Comparison of ENCODE assay signal across 34 mouse cellular contexts in genomic region chr8:67571730-67572129, GRCm38 (mm10). TPM values are rescaled to one million over a fixed set of nuclear protein-coding genes. Genes with fewer than 3 reads are reported as not detected.
DNase-seq lines count a peak whose midpoint lies in the region; ATAC-seq and TF ChIP-seq lines count a peak whose summit lies in the region.
"Had no signal": no experiment of that assay in that cellular context is flagged by ENCODE, and none has a peak within 500 bp of the region (broad histone marks: within the 10 kb centered on the region; RNA-seq: fewer than 3 reads in every experiment).

No protein-coding gene starts in this region.

- no peaks in the 10 kb centered on the region for H3K27me3 ChIP-seq in CH12.LX (replicated peaks)
- H3K27me3 ChIP-seq in liver, embryonic 14.5 days (ENCODE audit: control insufficient read depth, insufficient read depth, low read length): no peaks in the 10 kb centered on the region
- H3K27me3 ChIP-seq: forebrain, embryonic 13.5 days; heart, embryonic 13.5 days had no signal

- dilution Hi-C loops in CH12.LX (cut with MboI; ENCODE audit: extremely low pct_ligation_motif_present, extremely low pct_unique_long_range_greater_than_20kb, low sequenced_read_pairs): no loop called here

- H3K36me3 ChIP-seq in CH12.LX (replicated peaks in 1 of 2; ENCODE audit: control insufficient read depth in 1 of 2, insufficient read depth in 1 of 2, low read length in 1 of 2) (no peaks in the 10 kb centered on the region), ES-E14 (ENCODE audit: control insufficient read depth, insufficient read depth, low read length, poor library complexity, severe bottlenecking) (no peaks in the 10 kb centered on the region)
- no peaks in the 10 kb centered on the region for H3K36me3 ChIP-seq in liver, embryonic 14.5 days (replicated peaks; ENCODE audit: control insufficient read depth, insufficient read depth, low read depth)
- H3K36me3 ChIP-seq: forebrain, embryonic 10.5 days; G1E; heart, embryonic 10.5 days; heart, embryonic 13.5 days had no signal

- no peak overlapping the region for H3K9ac ChIP-seq in CH12.LX (ENCODE audit: insufficient read depth, low read depth)
- H3K9ac ChIP-seq in ES-E14 (ENCODE audit: insufficient read depth, low read depth, low read length, poor library complexity, severe bottlenecking): no peak overlapping the region
- H3K9ac ChIP-seq in liver, embryonic 14.5 days (replicated peaks): no peak overlapping the region
- H3K9ac ChIP-seq: forebrain, embryonic 13.5 days; heart, embryonic 13.5 days; hindbrain, embryonic 14.5 days had no signal

- DNase-seq in CH12.LX (ENCODE audit: extremely low read depth) (no peak), ES-E14 (ENCODE audit: low read depth, low spot score) (no peak)
- no peak for DNase-seq in liver, embryonic 14.5 days (ENCODE audit: low read depth in 3 of 3, low spot score in 3 of 3)
- no peak for DNase-seq in layer of hippocampus, postnatal 10 days (ENCODE audit: low spot score in 2 of 2)
- DNase-seq in lung, postnatal 4 days: no peak
- DNase-seq in embryo, embryonic 10.5 days (ENCODE audit: low spot score): no peak
- DNase-seq: adrenal gland, adult 2 months; adrenal gland, postnatal 14 days; cerebellum, adult 11 months; cerebellum, adult 2 months; cerebellum, adult 9-11 months; cerebellum, postnatal 25 days; gastrocnemius, postnatal 10 days; gastrocnemius, postnatal 36 days; heart, adult 2 months; heart, postnatal 14 days; heart, postnatal 4 days had no signal

- H3K27ac ChIP-seq in CH12.LX (ENCODE audit: insufficient read depth, low read depth) (no peak overlapping the region), ES-E14 (ENCODE audit: insufficient read depth, low read depth, low read length, poor library complexity, severe bottlenecking) (no peak overlapping the region)
- H3K27ac ChIP-seq in liver, embryonic 14.5 days: peak overlapping the region; percentile 50
- H3K27ac ChIP-seq: forebrain, embryonic 10.5 days; forebrain, embryonic 13.5 days; heart, adult 2 months; heart, embryonic 10.5 days; heart, embryonic 13.5 days; hindbrain, embryonic 14.5 days; hindbrain, postnatal 0 days had no signal

- no peaks in the 10 kb centered on the region for H3K9me3 ChIP-seq in CH12.LX (replicated peaks; ENCODE audit: low read length)
- no peaks in the 10 kb centered on the region for H3K9me3 ChIP-seq in ES-E14 (ENCODE audit: control insufficient read depth, insufficient read depth, low read depth, low read length)
- no peaks in the 10 kb centered on the region for H3K9me3 ChIP-seq in liver, embryonic 14.5 days (ENCODE audit: control insufficient read depth, low read length)
- H3K9me3 ChIP-seq: forebrain, embryonic 10.5 days; forebrain, embryonic 13.5 days; G1E; heart, embryonic 10.5 days; heart, embryonic 13.5 days had no signal

- no peak for TF ChIP-seq POLR2A in CH12.LX (IDR thresholded peaks at IDR 0.05; ENCODE audit: low read depth, low read length)

- H3K4me3 ChIP-seq in CH12.LX (replicated peaks in 1 of 3; ENCODE audit: low read depth in 2 of 3, low read length in 2 of 3, poor library complexity in 1 of 3) (no peak overlapping the region), ES-E14 (ENCODE audit: insufficient read depth in 1 of 2, low read depth in 1 of 2, low read length in 2 of 2, poor library complexity in 1 of 2, severe bottlenecking in 1 of 2) (no peak overlapping the region)
- H3K4me3 ChIP-seq in liver, embryonic 14.5 days (ENCODE audit: insufficient read depth in 1 of 2, low read depth in 2 of 2, low read length in 2 of 2): no peak overlapping the region
- H3K4me3 ChIP-seq: forebrain, embryonic 10.5 days; forebrain, embryonic 13.5 days; heart, adult 2 months; heart, embryonic 10.5 days; heart, embryonic 13.5 days had no signal

- WGBS in liver, embryonic 14.5 days (ENCODE audit: insufficient replicate concordance): 77% methylated on average over 5 of the region's 5 CpGs

- H3K4me2 ChIP-seq in CH12.LX (ENCODE audit: insufficient read depth, low read depth, poor library complexity, severe bottlenecking): no peak overlapping the region
- H3K4me2 ChIP-seq in liver, embryonic 14.5 days (ENCODE audit: low read depth): no peak overlapping the region
- H3K4me2 ChIP-seq: forebrain, embryonic 13.5 days; heart, embryonic 13.5 days; hindbrain, embryonic 14.5 days had no signal

- no peak for TF ChIP-seq RAD21 in CH12.LX (IDR thresholded peaks at IDR 0.05; ENCODE audit: low read depth, low read length)

- in situ Hi-C loops in CH12.LX (cut with MboI; ENCODE audit: low pct_ligation_motif_present, low pct_unique_long_range_greater_than_20kb, low sequenced_read_pairs) (no loop called here), ES-E14 (cut with MboI; ENCODE audit: low sequenced_read_pairs in 2 of 2, unreplicated experiment in 2 of 2) (no loop called here)

- H3K4me1 ChIP-seq in CH12.LX (ENCODE audit: control insufficient read depth in 1 of 2, insufficient read depth in 2 of 2) (no peaks in the 10 kb centered on the region), ES-E14 (ENCODE audit: control insufficient read depth in 2 of 2, insufficient read depth in 2 of 2, low read length in 2 of 2, poor library complexity in 1 of 2) (no peaks in the 10 kb centered on the region)
- H3K4me1 ChIP-seq in liver, embryonic 14.5 days (replicated peaks; ENCODE audit: control insufficient read depth in 2 of 2, insufficient read depth in 2 of 2, low read length in 1 of 2): peaks cover 37 to 39% of the 10 kb centered on the region in 2 experiments
- H3K4me1 ChIP-seq: forebrain, embryonic 10.5 days; forebrain, embryonic 13.5 days; heart, embryonic 10.5 days; heart, embryonic 13.5 days had no signal

- TF ChIP-seq CTCF in CH12.LX (conservative IDR thresholded peaks at IDR 0.05 in 1 of 2, IDR thresholded peaks at IDR 0.05 in 1 of 2; ENCODE audit: low read depth in 2 of 2, low read length in 2 of 2): no peak
- TF ChIP-seq CTCF in liver, embryonic 14.5 days (IDR thresholded peaks at IDR 0.05; ENCODE audit: low read depth): no peak

- H3K79me2 ChIP-seq in CH12.LX (replicated peaks; ENCODE audit: control insufficient read depth, extremely low read depth, insufficient read depth, poor library complexity, severe bottlenecking): no peaks in the 10 kb centered on the region

- TF ChIP-seq EP300 in CH12.LX (IDR thresholded peaks at IDR 0.05; ENCODE audit: low read length): no peak
- TF ChIP-seq EP300 in liver, embryonic 14.5 days (IDR thresholded peaks at IDR 0.05; ENCODE audit: low read depth): no peak

- no peak for ATAC-seq in liver, embryonic 14.5 days (ENCODE audit: insufficient read depth)
- ATAC-seq: CD4-positive, CD25-positive, alpha-beta regulatory T cell, adult 4 months; forebrain, embryonic 13.5 days; forebrain, embryonic 16.5 days; hindbrain, postnatal 0 days had no signal

TF ChIP-seq in CH12.LX, 34 proteins besides CTCF, POLR2A, EP300 and RAD21:
- TF ChIP-seq MYC (IDR thresholded peaks at IDR 0.05; ENCODE audit: low read depth, low read length): no peak
- peak; percentile 68; the same call in 1 of the 2 replicates for TF ChIP-seq MAFK (IDR thresholded peaks at IDR 0.05; ENCODE audit: insufficient replicate concordance, low read length)

TF ChIP-seq in ES-E14, 5 proteins besides CTCF, POLR2A, EP300 and RAD21:
- TF ChIP-seq MAFK (IDR thresholded peaks at IDR 0.05; ENCODE audit: insufficient read depth, low read depth, low read length) (peak; percentile 60; the same call in 1 of the 2 replicates), CHD2 (IDR thresholded peaks at IDR 0.05; ENCODE audit: low read depth, low read length) (no peak)

RNA-seq across cellular contexts. Expression of gene Nat3, which starts 48.1 kb away (rescaled TPM):
- not detected in 2 replicates for total RNA-seq in CH12.LX (2012; rRNA removed)
- not detected in 2 replicates for total RNA-seq in CH12.LX (2014; rRNA removed)
- polyA plus RNA-seq in CH12.LX (2012; ENCODE audit: insufficient read length, low read depth): not detected in 2 replicates
- total RNA-seq in ES-E14 (2012; rRNA removed): not detected in 2 replicates
- polyA plus RNA-seq in liver, embryonic 14.5 days (2012; rRNA removed): not detected in 2 replicates
- polyA plus RNA-seq in liver, embryonic 14.5 days (2014; fragmentation: Nextera tagmentation; extraction: Ambion mirVana): not detected in 2 replicates
- total RNA-seq in layer of hippocampus, postnatal 10 days (2021): not detected
- total RNA-seq: adrenal gland, adult 2 months; adrenal gland, postnatal 14 days; common myeloid progenitor, adult 5-6 weeks; G1E; gastrocnemius, adult 18-20 months; gastrocnemius, postnatal 10 days; gastrocnemius, postnatal 36 days; granulocyte monocyte progenitor cell, adult 5-6 weeks; heart, adult 2 months; heart, postnatal 14 days; heart, postnatal 4 days; hindbrain, postnatal 0 days had no signal
- polyA plus RNA-seq: adrenal gland, adult 2 months; C2C12; CD4-positive, CD25-positive, alpha-beta regulatory T cell, adult 4 months; cerebellum, adult 2 months; embryonic facial prominence, embryonic 11.5 days; embryonic facial prominence, embryonic 14.5 days; forebrain, embryonic 10.5 days; forebrain, embryonic 13.5 days; forebrain, embryonic 16.5 days; G1E; heart, adult 2 months; heart, embryonic 10.5 days; heart, embryonic 13.5 days; heart, embryonic 16.5 days; hindbrain, embryonic 11.5 days; hindbrain, embryonic 14.5 days; hindbrain, postnatal 0 days had no signal
